Mouse (Mus musculus) spleen, adult 12 weeks (tissue): ENCODE results near the gene Txlna.

Source experiments
- DNase-seq: peaks from one replicate; pipeline ENCODE4 v3.0.0; 2022; ENCODE audit warnings: low spot score

Gene Txlna

GRCm38 (mm10) chr4:129625029-129625370, 15.9 kb downstream of the Txlna start:
- no peak for DNase-seq

GRCm38 (mm10) chr4:129624281-129625028, 16.4 kb downstream of the Txlna start:
- peak; percentile 76 for DNase-seq

GRCm38 (mm10) chr4:129623681-129624091, 17.2 kb downstream of the Txlna start, which contains the start of gene Ccdc28b:
TSS of gene Ccdc28b (minus strand) at chr4:129623947.
- DNase-seq: no peak

GRCm38 (mm10) chr4:129622803-129623535, 17.9 kb downstream of the Txlna start:
- DNase-seq: no peak

GRCm38 (mm10) chr4:129622120-129622802, 18.6 kb downstream of the Txlna start:
- DNase-seq: no peak

GRCm38 (mm10) chr4:129621283-129621841, 19.5 kb downstream of the Txlna start:
- no peak for DNase-seq

GRCm38 (mm10) chr4:129620419-129621282, 20.2 kb downstream of the Txlna start:
- DNase-seq: no peak

- DNase-seq: peak; percentile 85
These were observed 21.8 kb downstream of the Txlna start, which contains the start of gene Iqcc for GRCm38 (mm10) chr4:129618786-129619691. TSS of gene Iqcc (minus strand) at chr4:129619099.

GRCm38 (mm10) chr4:129618031-129618430, 22.8 kb downstream of the Txlna start:
- no peak for DNase-seq

- no peak for DNase-seq
These were observed 23.7 kb downstream of the Txlna start for GRCm38 (mm10) chr4:129617121-129617641.

GRCm38 (mm10) chr4:129616631-129617030, 24.2 kb downstream of the Txlna start:
- no peak for DNase-seq

- DNase-seq: no peak
These were observed 25.0 kb downstream of the Txlna start for GRCm38 (mm10) chr4:129615801-129616290.

- DNase-seq: no peak
These were observed 26.8 kb downstream of the Txlna start, which contains the start of gene Dcdc2b for GRCm38 (mm10) chr4:129614093-129614492. TSS of gene Dcdc2b (minus strand) at chr4:129614257.

- no peak for DNase-seq
These were observed 30.4 kb downstream of the Txlna start for GRCm38 (mm10) chr4:129610472-129610871.

- no peak for DNase-seq
These were observed 30.8 kb downstream of the Txlna start for GRCm38 (mm10) chr4:129610026-129610425.

GRCm38 (mm10) chr4:129609139-129609631, 31.7 kb downstream of the Txlna start:
- DNase-seq: no peak

- peak; percentile 73 for DNase-seq
These were observed 32.3 kb downstream of the Txlna start for GRCm38 (mm10) chr4:129608426-129609025.

GRCm38 (mm10) chr4:129600233-129601158, 40.4 kb downstream of the Txlna start, which contains the start of the genes Eif3i and Tmem234:
TSS of gene Eif3i (minus strand) at chr4:129600648.
TSS of gene Tmem234 (plus strand) at chr4:129600668.
- peak; percentile 75 for DNase-seq
